Mouse (Mus musculus) thymus, adult 2 months (tissue): Measurements from ENCODE around the gene Nutf2. TPM values are rescaled to one million over a fixed set of nuclear protein-coding genes. Genes with fewer than 3 reads are reported as not detected.
A peak's percentile ranks its signal among the peaks of the same experiment; 100 is the strongest.
"Not testable (repeated sequence)": the region's sequence is repeated elsewhere in the genome, so short reads cannot be mapped to it uniquely, and the experiment has no call there.

Experiments used
- DNase-seq: peaks from one replicate; pipeline ENCODE4 v3.0.0; 2021
- H3K27ac ChIP-seq: fragments of 200-500 bp; 2 replicates; pipeline ENCODE4 v1.5.1; 2012; ENCODE audit warnings: low read length, control low read depth; ENCODE audit not compliant: control insufficient read depth, insufficient read depth
- H3K27me3 ChIP-seq: fragments of 200-500 bp; 2 replicates; pipeline ENCODE4 v1.6.1; 2012; ENCODE audit warnings: mild to moderate bottlenecking, low read length, moderate library complexity, mixed read lengths; ENCODE audit not compliant: control insufficient read depth, insufficient read depth
- H3K36me3 ChIP-seq: fragments of 200-500 bp; 2 replicates; pipeline ENCODE4 v1.6.1; 2012; ENCODE audit warnings: mild to moderate bottlenecking, low read length, moderate library complexity; ENCODE audit not compliant: control insufficient read depth, insufficient read depth
- H3K4me1 ChIP-seq: fragments of 200-500 bp; replicated peaks from 2 replicates; pipeline ENCODE4 v1.6.1; 2012; ENCODE audit warnings: low read length; ENCODE audit not compliant: control insufficient read depth, insufficient read depth
- H3K4me3 ChIP-seq: fragments of 200-500 bp; 2 replicates; pipeline ENCODE4 v1.5.1; 2012; ENCODE audit warnings: mild to moderate bottlenecking, low read length, control low read depth, moderate library complexity; ENCODE audit not compliant: control insufficient read depth, insufficient read depth
- CTCF ChIP-seq: fragments of 200-500 bp; IDR thresholded peaks from 2 replicates; pipeline ENCODE4 v1.5.1; 2012; ENCODE audit warnings: mild to moderate bottlenecking, control low read depth, low read length, moderate library complexity, borderline replicate concordance; ENCODE audit not compliant: control insufficient read depth, poor library complexity, insufficient read depth; ENCODE audit errors: extremely low read depth
- POLR2A ChIP-seq: fragments of 200-500 bp; IDR thresholded peaks from 2 replicates; pipeline ENCODE4 v1.6.1; 2012; ENCODE audit warnings: mild to moderate bottlenecking, low read length, control low read depth, moderate library complexity; ENCODE audit not compliant: control insufficient read depth, poor library complexity, insufficient read depth; ENCODE audit errors: extremely low read depth
- WGBS: fragments of 180-500 bp; shearing (Covaris S2); methylation state at CpG from one replicate; pipeline ENCODE4 v1.1.7; 2018; 5-methylcytosine and 5-hydroxymethylcytosine counted together
- polyA plus RNA-seq: library from polyadenylated mRNA; depleted of rRNA; stranded (reverse); fragments of >200 nt; gene quantifications from 2 replicates; pipeline ENCODE4 v1.2.3, GENCODE M21; 2012

Gene Nutf2
- polyA plus RNA-seq, 1 experiment, result 52.4 TPM

GRCm38 (mm10) chr8:105825506-105825905, 34.9 kb upstream of the Nutf2 start:
- Histone ChIP-seq H3K4me1 (peaks cover 9% of the 10 kb centered on the region; the same call in 1 of the 2 replicates), H3K27me3 (no peaks in the 10 kb centered on the region), H3K4me3 (no peak overlapping the region), H3K36me3 (no peaks in the 10 kb centered on the region; the same call in 1 of the 2 replicates), H3K27ac (no peak overlapping the region)
- no peak for DNase-seq
- TF ChIP-seq POLR2A (no peak), CTCF (no peak)
- WGBS, result 25% methylated on average over 4 of the region's 4 CpGs

- no peaks in the 10 kb centered on the region for H3K27me3 ChIP-seq
- TF ChIP-seq POLR2A, result no peak
- TF ChIP-seq CTCF, result no peak
- no peaks in the 10 kb centered on the region; the same call in 1 of the 2 replicates for H3K36me3 ChIP-seq
- H3K4me1 ChIP-seq, result peaks cover 9% of the 10 kb centered on the region; the same call in 1 of the 2 replicates
- peak overlapping the region; percentile 87 for H3K4me3 ChIP-seq
- no peak overlapping the region for H3K27ac ChIP-seq
- no peak for DNase-seq
- WGBS, result 2% methylated on average over 4 of the region's 4 CpGs
Observed at GRCm38 (mm10) chr8:105826379-105826778, 34.0 kb upstream of the Nutf2 start.

GRCm38 (mm10) chr8:105826861-105827848, 33.2 kb upstream of the Nutf2 start, which contains the start of the genes Ranbp10 and Tsnaxip1:
TSS of gene Ranbp10 (minus strand) at chr8:105827350.
TSS of gene Tsnaxip1 (plus strand) at chr8:105827731.
- H3K36me3 ChIP-seq, result no peaks in the 10 kb centered on the region; the same call in 1 of the 2 replicates
- under 1% methylated on average over 52 of the region's 52 CpGs for WGBS
- H3K27me3 ChIP-seq, result no peaks in the 10 kb centered on the region
- DNase-seq, result peak; percentile 96
- 0 out of 2 replicates have a peak, but pooled peaks have one; percentile 29 for TF ChIP-seq CTCF
- peak; percentile 86 for TF ChIP-seq POLR2A
- peak within 1 kb of the TSS; percentile 7; the same call in 1 of the 2 replicates for H3K27ac ChIP-seq
- H3K4me3 ChIP-seq, result peak within 1 kb of the TSS; percentile 87
- peaks cover 9% of the 10 kb centered on the region; the same call in 1 of the 2 replicates for H3K4me1 ChIP-seq

- not testable (repeated sequence) for H3K27me3 ChIP-seq, H3K36me3 ChIP-seq, DNase-seq, H3K4me3 ChIP-seq, H3K27ac ChIP-seq, H3K4me1 ChIP-seq
- 97% methylated on average over 2 of the region's 2 CpGs for WGBS
Observed at GRCm38 (mm10) chr8:105833740-105834139, 26.6 kb upstream of the Nutf2 start.

GRCm38 (mm10) chr8:105835318-105835717, 25.1 kb upstream of the Nutf2 start:
- H3K4me1 ChIP-seq, result no peaks in the 10 kb centered on the region
- peak; percentile 90 for DNase-seq
- H3K27me3 ChIP-seq, result no peaks in the 10 kb centered on the region
- no peaks in the 10 kb centered on the region for H3K36me3 ChIP-seq
- WGBS, result 21% methylated on average over 11 of the region's 11 CpGs
- no peak overlapping the region for H3K4me3 ChIP-seq
- TF ChIP-seq POLR2A, result no peak
- no peak for TF ChIP-seq CTCF
- no peak overlapping the region for H3K27ac ChIP-seq

- Histone ChIP-seq H3K36me3 (no peaks in the 10 kb centered on the region), H3K4me3 (no peak overlapping the region), H3K27ac (no peak overlapping the region), H3K27me3 (no peaks in the 10 kb centered on the region), H3K4me1 (no peaks in the 10 kb centered on the region)
- TF ChIP-seq POLR2A (no peak), CTCF (no peak)
- DNase-seq, result no peak
- 88% methylated on average over 6 of the region's 6 CpGs for WGBS
Observed at GRCm38 (mm10) chr8:105836991-105837390, 23.4 kb upstream of the Nutf2 start.

GRCm38 (mm10) chr8:105839209-105839608, 21.2 kb upstream of the Nutf2 start:
- no peaks in the 10 kb centered on the region for H3K4me1 ChIP-seq

More at GRCm38 (mm10) chr8:105839209-105839608, 21.2 kb upstream of the Nutf2 start:
- no peaks in the 10 kb centered on the region for H3K27me3 ChIP-seq
- DNase-seq, result no peak
- no peak overlapping the region for H3K27ac ChIP-seq
- WGBS, result 84% methylated on average over 5 of the region's 5 CpGs
- H3K4me3 ChIP-seq, result no peak overlapping the region
- no peak for TF ChIP-seq CTCF
- no peak for TF ChIP-seq POLR2A
- H3K36me3 ChIP-seq, result peaks cover 5% of the 10 kb centered on the region
